Mouse (Mus musculus) intestine, postnatal 0 days (tissue): Measurements from ENCODE around the gene Gnai3. TPM values are rescaled to one million over a fixed set of nuclear protein-coding genes. Genes with fewer than 3 reads are reported as not detected.

Experiments
- ATAC-seq: fragments of 200-750 bp; cut with Nextera tagmentation; 2 replicates; pipeline ENCODE4 v1.8.0; 2017; ENCODE audit warnings: mild to moderate bottlenecking, moderate TSS enrichment, moderate library complexity
- H3K27ac ChIP-seq: fragments of 300-500 bp; sonication (generic); 2 replicates; pipeline ENCODE4 v1.5.1; 2014; ENCODE audit warnings: mild to moderate bottlenecking, low read depth, low read length, moderate library complexity
- H3K27me3 ChIP-seq: fragments of 300-500 bp; sonication (generic); replicated peaks from 2 replicates; pipeline ENCODE4 v1.6.1; 2014; ENCODE audit warnings: low read length, mixed read lengths; ENCODE audit not compliant: control insufficient read depth, insufficient read depth
- H3K36me3 ChIP-seq: fragments of 300-500 bp; sonication (generic); 2 replicates; pipeline ENCODE4 v1.6.1; 2014; ENCODE audit warnings: mild to moderate bottlenecking, moderate library complexity; ENCODE audit not compliant: control insufficient read depth, insufficient read depth
- H3K4me1 ChIP-seq: fragments of 300-500 bp; sonication (generic); replicated peaks from 2 replicates; pipeline ENCODE4 v1.6.1; 2014; ENCODE audit warnings: antibody characterized with exemption, low read length, mixed read lengths; ENCODE audit not compliant: control insufficient read depth, insufficient read depth
- H3K4me2 ChIP-seq: fragments of 300-500 bp; sonication (generic); replicated peaks from 2 replicates; pipeline ENCODE4 v1.6.1; 2014; ENCODE audit warnings: low read depth, mild to moderate bottlenecking, moderate library complexity
- H3K4me3 ChIP-seq: fragments of 300-500 bp; sonication (generic); 2 replicates; pipeline ENCODE4 v1.5.1; 2014; ENCODE audit warnings: low read depth, low read length
- H3K9ac ChIP-seq: fragments of 300-500 bp; sonication (generic); 2 replicates; pipeline ENCODE4 v1.6.1; 2014; ENCODE audit warnings: mild to moderate bottlenecking, low read depth, low read length
- H3K9me3 ChIP-seq: fragments of 300-500 bp; sonication (generic); 2 replicates; pipeline ENCODE4 v1.6.1; 2016; ENCODE audit warnings: mixed run types; ENCODE audit not compliant: control insufficient read depth
- CTCF ChIP-seq: sonication (generic); IDR thresholded peaks from 2 replicates; pipeline ENCODE4 v1.5.1; 2016; ENCODE audit warnings: low read depth, mild to moderate bottlenecking, control low read depth, antibody characterized with exemption, moderate library complexity
- WGBS: fragments of 180-500 bp; shearing (Covaris S2); extraction: QIAGEN DNeasy Blood & Tissue Kit; methylation state at CpG from one replicate; pipeline ENCODE4 v1.1.7; 2014; 5-methylcytosine and 5-hydroxymethylcytosine counted together
- polyA plus RNA-seq: library from polyadenylated mRNA; unstranded; fragments of >200 nt; fragmentation: Nextera tagmentation; extraction: Ambion mirVana; gene quantifications from 2 replicates; pipeline ENCODE4 v1.2.1, GENCODE M21; 2015

Gnai3 gene
- polyA plus RNA-seq, 1 experiment from 2014 or later, result 101 TPM

GRCm38 (mm10) chr3:108076836-108077235 lies 69.1 kb downstream of the Gnai3 start:
- Histone ChIP-seq H3K36me3 (peaks cover 70% of the 10 kb centered on the region), H3K9me3 (no peaks in the 10 kb centered on the region), H3K4me2 (no peak overlapping the region), H3K4me3 (no peak overlapping the region), H3K9ac (no peak overlapping the region), H3K27me3 (no peaks in the 10 kb centered on the region), H3K4me1 (no peaks in the 10 kb centered on the region), H3K27ac (no peak overlapping the region)
- no peak for TF ChIP-seq CTCF
- no peak for ATAC-seq
- 94% methylated on average over 9 of the region's 9 CpGs for WGBS

- ATAC-seq, result no peak
- Histone ChIP-seq H3K9ac (no peak overlapping the region), H3K27ac (no peak overlapping the region), H3K4me2 (no peak overlapping the region), H3K9me3 (no peaks in the 10 kb centered on the region), H3K36me3 (peaks cover 44% of the 10 kb centered on the region), H3K27me3 (no peaks in the 10 kb centered on the region), H3K4me3 (no peak overlapping the region), H3K4me1 (no peaks in the 10 kb centered on the region)
- WGBS, result 66% methylated on average over 10 of the region's 10 CpGs
- TF ChIP-seq CTCF, result no peak
Measured at GRCm38 (mm10) chr3:108072983-108073569, 72.9 kb downstream of the Gnai3 start.

GRCm38 (mm10) chr3:108070295-108071293 lies 75.4 kb downstream of the Gnai3 start:
- WGBS, result 55% methylated on average over 10 of the region's 10 CpGs
- Histone ChIP-seq H3K4me3 (peak overlapping the region; percentile 20), H3K27ac (no peak overlapping the region), H3K4me1 (no peaks in the 10 kb centered on the region), H3K27me3 (no peaks in the 10 kb centered on the region), H3K36me3 (peaks cover 19% of the 10 kb centered on the region), H3K9ac (no peak overlapping the region), H3K4me2 (peak overlapping the region; percentile 59), H3K9me3 (no peaks in the 10 kb centered on the region)
- peak; percentile 94 for TF ChIP-seq CTCF
- peak; percentile 29; the same call in 1 of the 2 replicates for ATAC-seq

GRCm38 (mm10) chr3:108069231-108069870 lies 76.6 kb downstream of the Gnai3 start:
- 27% methylated on average over 13 of the region's 13 CpGs for WGBS
- Histone ChIP-seq H3K36me3 (peaks cover 7% of the 10 kb centered on the region; the same call in 1 of the 2 replicates), H3K4me2 (peak overlapping the region; percentile 59), H3K9ac (0 out of 2 replicates have a peak overlapping the region, but pooled peaks have one; percentile 22), H3K27me3 (no peaks in the 10 kb centered on the region), H3K9me3 (no peaks in the 10 kb centered on the region), H3K4me1 (no peaks in the 10 kb centered on the region), H3K4me3 (peak overlapping the region; percentile 20), H3K27ac (peak overlapping the region; percentile 84)
- TF ChIP-seq CTCF, result no peak
- peak; percentile 81 for ATAC-seq

GRCm38 (mm10) chr3:108068826-108069225 lies 77.1 kb downstream of the Gnai3 start:
- no peaks in the 10 kb centered on the region for H3K9me3 ChIP-seq
- H3K36me3 ChIP-seq, result peaks cover 3% of the 10 kb centered on the region; the same call in 1 of the 2 replicates
- peak overlapping the region; percentile 20; the same call in 1 of the 2 replicates for H3K4me3 ChIP-seq
- H3K4me1 ChIP-seq, result no peaks in the 10 kb centered on the region
- 4% methylated on average over 1 of the region's 1 CpGs for WGBS
- peak overlapping the region; percentile 59 for H3K4me2 ChIP-seq
- H3K9ac ChIP-seq, result 0 out of 2 replicates have a peak overlapping the region, but pooled peaks have one; percentile 22
- no peak for TF ChIP-seq CTCF
- H3K27ac ChIP-seq, result peak overlapping the region; percentile 84
- peak; percentile 6 for ATAC-seq
- no peaks in the 10 kb centered on the region for H3K27me3 ChIP-seq
